Mouse (Mus musculus) ES-E14 (cell line): ENCODE data around the gene Lpin1.

Experiments used
- CHD2 ChIP-seq: IDR thresholded peaks from 2 replicates; pipeline ENCODE4 v1.6.1; 2014; ENCODE audit warnings: mild to moderate bottlenecking, low read depth, low read length, inconsistent platforms
- HCFC1 ChIP-seq: IDR thresholded peaks from 2 replicates; pipeline ENCODE4 v1.6.1; 2012; ENCODE audit warnings: low read length, inconsistent platforms, borderline replicate concordance; ENCODE audit not compliant: insufficient read depth
- MAFK ChIP-seq: IDR thresholded peaks from 2 replicates; pipeline ENCODE4 v1.6.1; 2014; ENCODE audit warnings: mild to moderate bottlenecking, low read depth, low read length, inconsistent platforms; ENCODE audit not compliant: insufficient read depth
- ZNF384 ChIP-seq: IDR thresholded peaks from 2 replicates; pipeline ENCODE4 v1.6.1; 2012; ENCODE audit warnings: low read depth, low read length, inconsistent platforms

DNA sequence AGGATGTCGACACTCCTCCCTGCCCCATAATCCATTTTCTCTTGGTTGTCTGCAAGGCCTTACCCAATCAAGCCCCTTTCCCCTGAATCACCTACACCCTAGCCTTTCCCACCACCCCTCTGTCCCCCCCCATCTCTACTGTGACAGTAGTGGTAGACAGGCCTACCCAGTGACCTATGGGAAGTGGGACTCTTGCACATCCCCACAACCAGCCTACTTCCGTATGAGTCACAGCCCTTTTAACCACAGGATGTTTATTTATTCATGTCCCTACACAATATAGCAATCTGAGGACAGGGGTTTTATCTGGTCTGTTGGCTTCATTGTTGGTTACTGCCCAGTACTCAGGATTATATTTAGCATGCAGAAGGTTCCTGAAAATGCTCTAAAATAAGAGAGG is 84.6 kb downstream of the Lpin1 start:
- TF ChIP-seq ZNF384 (no peak), HCFC1 (no peak), MAFK (no peak), CHD2 (no peak)
